Mouse (Mus musculus) layer of hippocampus, adult 18-20 months (tissue): ENCODE measurements around the gene Gm9125. TPM values are rescaled to one million over a fixed set of nuclear protein-coding genes. Genes with fewer than 3 reads are reported as not detected.
"Not testable (repeated sequence)": the region's sequence is repeated elsewhere in the genome, so short reads cannot be mapped to it uniquely, and the experiment has no call there.

Experiments used
- DNase-seq, 2 experiments: peaks; one replicate each; pipeline ENCODE4 v3.0.0; 2022; ENCODE audit warnings: low spot score in 2 of 2
- long read RNA-seq: library from polyadenylated mRNA; stranded (forward); transcript quantifications from one replicate; pipeline ENCODE4 v2.0.0, GENCODE M21; 2021
- total RNA-seq, 2 experiments: library from RNA; stranded (reverse); gene quantifications; 2 replicates each; pipeline ENCODE4 v1.2.3; 2021

Gm9125 gene
- total RNA-seq: not detected
- long read RNA-seq: 0 reads

- DNase-seq: not testable (repeated sequence)
Measured at GRCm38 (mm10) chr3:94054785-94055184, at the start of gene Gm9125. Gm9125 (minus strand) TSS chr3:94054885.

GRCm38 (mm10) chr3:94072544-94072943 is 17.9 kb upstream of the Gm9125 start, which contains the start of gene Gm10697:
Gm10697 (minus strand) TSS chr3:94072644.
- DNase-seq: not testable (repeated sequence)

DNA sequence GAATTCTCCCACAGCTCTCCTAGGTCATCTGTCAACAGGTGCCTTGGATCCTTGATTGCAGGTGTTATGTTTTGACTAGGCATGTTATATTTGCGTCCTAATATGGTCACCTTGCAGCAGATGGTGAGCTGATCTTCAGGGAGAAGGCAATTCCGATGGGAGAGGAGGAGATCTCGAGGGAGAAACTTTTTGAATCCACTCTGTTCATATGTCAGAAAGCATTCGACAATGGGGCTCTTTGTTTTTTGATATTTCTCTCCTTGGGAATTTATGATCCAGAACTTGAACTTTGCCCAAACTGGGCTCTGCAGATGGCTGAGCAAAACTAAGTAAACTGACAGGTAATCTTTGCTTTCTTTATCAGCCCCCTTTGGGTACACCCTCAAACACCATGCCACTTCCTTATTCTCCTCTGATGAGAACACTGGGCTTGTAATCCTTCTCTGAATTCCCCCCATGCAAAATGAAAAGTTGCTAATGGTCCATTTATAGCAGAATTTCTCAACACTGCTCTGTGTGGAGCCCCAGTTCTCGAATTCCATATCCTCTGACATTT is 5.0 kb downstream of the Gm9125 start:
- DNase-seq: not testable (repeated sequence)

DNA sequence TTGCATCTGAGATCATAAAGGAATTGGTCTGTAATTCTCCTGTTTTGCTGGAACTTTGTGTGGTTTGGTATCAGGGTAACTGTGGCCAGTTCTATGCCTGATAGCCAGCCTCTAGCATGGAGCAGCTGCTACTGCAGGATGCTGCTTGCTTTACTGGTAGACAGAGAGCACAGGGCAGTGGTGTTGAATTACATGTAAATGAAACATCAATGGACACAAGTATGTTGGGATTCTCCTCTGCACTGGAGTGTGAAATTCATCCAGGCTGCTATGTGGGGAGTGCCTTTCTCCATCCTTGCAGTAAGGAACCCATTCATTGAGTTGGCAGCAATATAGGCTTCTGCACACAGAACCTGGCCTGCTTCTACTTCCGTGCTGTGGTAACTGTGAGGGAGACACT is 16.4 kb downstream of the Gm9125 start:
- not testable (repeated sequence) for DNase-seq

- DNase-seq: not testable (repeated sequence)
Measured at GRCm38 (mm10) chr3:94034400-94034799, 20.3 kb downstream of the Gm9125 start.

Other genes with a start within 250 kb of the Gm9125 start
- not detected for gene Tdpoz3, start 228.9 kb downstream of the Gm9125 start, total RNA-seq
- gene Gm9117, start 111.3 kb downstream of the Gm9125 start, total RNA-seq: not detected
- gene Tdpoz5, start 93.6 kb downstream of the Gm9125 start, total RNA-seq: not detected
- not detected for gene Gm10697, start 17.8 kb upstream of the Gm9125 start, total RNA-seq
- not detected for gene Gm10696, start 123.3 kb upstream of the Gm9125 start, total RNA-seq
- not detected for gene Gm5286, start 141.8 kb upstream of the Gm9125 start, total RNA-seq
- gene Gm4778, start 209.2 kb upstream of the Gm9125 start, total RNA-seq: not detected